Mouse (Mus musculus): ENCODE data around the gene Cd320.
A peak's percentile ranks its signal among the peaks of the same experiment; 100 is the strongest.
"Not testable (repeated sequence)": the region's sequence is repeated elsewhere in the genome, so short reads cannot be mapped to it uniquely, and the experiment has no call there.

Cd320 gene

DNA sequence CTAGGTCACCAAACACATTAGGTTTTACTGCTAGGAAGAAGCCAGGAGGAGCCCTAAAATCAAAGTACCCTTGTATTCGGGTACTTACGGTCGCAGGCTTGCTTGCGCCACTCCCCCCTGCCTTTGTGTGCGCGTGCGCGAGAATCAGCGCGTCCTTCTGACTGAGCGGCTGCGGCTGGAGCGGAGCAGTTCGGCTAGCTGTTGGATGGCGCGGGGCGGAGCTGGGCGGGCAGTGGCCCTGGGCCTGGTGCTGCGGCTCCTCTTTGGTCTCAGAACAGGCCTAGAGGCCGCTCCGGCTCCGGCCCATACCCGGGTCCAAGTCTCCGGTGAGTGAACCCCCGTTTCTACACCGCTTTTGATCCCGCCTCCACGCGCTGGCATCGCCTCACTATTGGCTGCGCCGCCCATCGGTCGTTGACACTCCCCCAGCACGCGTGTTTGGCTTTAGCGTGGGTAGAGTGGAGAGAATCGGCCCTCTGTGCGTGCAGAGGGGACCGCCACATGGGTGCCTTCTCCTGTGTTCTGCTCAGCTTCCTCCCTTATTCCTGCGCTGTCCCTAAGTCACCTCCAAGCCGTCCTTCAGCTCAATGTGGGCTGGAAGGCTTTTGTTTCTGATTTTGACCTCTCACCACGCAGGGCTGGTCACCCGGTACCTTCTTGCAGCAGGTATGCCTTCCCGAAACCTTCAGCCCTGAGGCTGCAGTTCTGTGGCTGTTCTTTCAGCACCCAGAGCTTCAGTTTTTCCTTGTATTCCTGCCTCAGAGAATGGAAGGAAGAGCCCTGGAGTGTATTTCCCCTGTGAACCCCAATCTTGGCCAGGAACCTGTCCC lies at the start of gene Cd320:
Gene Cd320 (plus strand): TSS at position 126 of the 830 bp plus-strand sequence.
- peak; percentile 94 for ATAC-seq (ENCODE audit: low TSS enrichment)

DNA sequence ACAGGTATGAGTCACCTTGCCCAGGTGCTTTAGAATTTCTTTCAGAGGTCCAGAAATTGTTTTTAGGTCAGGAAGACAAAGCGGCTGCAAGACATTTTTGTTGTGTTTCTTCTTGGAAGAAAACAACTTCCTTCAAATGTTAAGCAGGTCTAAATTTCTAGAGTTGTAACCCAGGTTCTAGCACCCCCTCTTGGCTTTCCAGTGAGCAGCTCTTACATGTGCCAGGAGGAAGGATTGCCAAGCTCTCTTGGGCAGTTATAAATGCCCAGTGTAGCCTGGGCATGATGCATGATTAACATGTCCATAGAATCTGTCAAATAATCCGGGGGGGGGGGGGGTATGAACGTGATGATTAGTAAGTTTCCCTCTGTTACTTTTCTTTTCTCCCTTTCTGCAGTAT lies 44.6 kb upstream of the Cd320 start:
- ATAC-seq (ENCODE audit: low TSS enrichment) = no peak

DNA sequence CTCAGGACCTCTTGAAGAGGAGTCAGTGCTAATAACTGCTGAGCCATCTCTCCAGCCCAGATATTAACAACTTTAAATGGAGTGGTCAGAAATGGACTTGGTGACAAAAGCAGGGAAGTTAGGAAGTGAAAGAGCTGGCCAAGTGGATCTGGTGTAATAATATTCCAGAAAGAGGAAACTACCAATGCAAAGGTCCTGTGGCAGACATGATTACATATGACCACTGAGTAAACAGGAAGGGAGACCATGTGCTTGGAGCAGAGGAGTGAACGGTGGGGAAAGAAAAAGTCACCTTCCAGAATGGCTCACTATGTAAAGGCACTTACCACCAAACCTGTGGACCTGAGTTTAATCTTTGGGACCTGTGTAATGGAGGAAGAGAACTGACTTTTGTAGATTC lies 43.6 kb upstream of the Cd320 start:
- ATAC-seq (ENCODE audit: low TSS enrichment) = no peak

DNA sequence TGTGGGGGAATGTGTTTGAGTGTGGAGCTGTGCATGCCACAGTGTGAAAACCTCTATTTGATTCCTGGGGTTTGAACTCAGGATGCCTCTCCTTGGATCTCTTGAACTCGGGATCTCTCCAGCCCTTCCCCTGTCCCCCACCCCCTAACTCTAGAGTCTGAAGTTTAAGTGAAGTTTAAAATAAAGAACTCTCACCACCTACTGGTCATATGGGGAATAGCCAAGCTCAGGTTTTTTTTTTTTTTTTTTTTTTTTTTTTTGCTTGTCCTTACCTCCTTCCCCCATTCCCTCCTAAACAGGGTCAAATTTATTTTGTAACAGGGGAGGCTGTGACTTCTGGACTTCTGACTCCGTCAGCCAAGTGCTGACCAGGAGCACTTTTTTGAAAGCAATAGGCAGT lies 40.7 kb upstream of the Cd320 start:
- ATAC-seq (ENCODE audit: low TSS enrichment) = no peak

DNA sequence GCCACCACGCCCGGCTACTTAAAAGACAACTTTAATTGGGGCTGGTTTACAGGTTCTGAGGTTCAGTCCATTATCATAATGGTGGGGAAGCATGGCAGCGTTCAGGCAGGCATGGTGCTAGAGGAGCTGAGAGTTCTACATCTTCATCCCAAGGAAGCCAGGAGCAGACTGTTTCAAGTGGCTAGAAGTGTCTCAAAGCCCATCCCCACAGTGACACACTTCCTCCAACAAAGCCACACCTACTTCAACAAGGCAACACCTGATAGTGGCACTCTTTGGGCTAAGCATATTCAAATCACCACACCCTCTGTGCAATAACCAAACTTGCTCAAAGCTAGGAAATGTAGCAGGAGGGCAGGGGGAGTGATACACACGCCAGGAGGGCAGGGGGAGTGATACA lies 38.7 kb upstream of the Cd320 start:
- no peak for ATAC-seq (ENCODE audit: low TSS enrichment)

DNA sequence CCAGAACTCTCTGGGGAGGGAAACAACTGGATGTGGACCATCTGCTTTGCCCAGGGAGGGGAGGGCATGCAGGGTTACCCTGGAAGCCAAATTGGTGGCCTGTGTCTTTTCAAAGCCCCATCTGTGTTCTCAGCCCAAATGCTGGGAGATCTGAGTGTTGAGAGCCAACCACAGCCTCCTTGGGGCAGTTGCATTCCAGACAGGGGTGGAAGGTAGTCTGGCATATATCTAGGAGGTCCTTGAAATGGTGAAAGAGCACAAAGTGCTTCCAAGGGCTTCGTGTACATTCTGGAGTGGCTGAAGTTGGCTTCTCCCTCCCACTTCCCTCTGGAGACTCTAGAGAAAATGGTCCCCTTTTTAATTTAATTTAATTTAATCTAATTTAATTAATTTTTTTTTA lies 38.1 kb upstream of the Cd320 start:
- no peak for ATAC-seq (ENCODE audit: low TSS enrichment)

DNA sequence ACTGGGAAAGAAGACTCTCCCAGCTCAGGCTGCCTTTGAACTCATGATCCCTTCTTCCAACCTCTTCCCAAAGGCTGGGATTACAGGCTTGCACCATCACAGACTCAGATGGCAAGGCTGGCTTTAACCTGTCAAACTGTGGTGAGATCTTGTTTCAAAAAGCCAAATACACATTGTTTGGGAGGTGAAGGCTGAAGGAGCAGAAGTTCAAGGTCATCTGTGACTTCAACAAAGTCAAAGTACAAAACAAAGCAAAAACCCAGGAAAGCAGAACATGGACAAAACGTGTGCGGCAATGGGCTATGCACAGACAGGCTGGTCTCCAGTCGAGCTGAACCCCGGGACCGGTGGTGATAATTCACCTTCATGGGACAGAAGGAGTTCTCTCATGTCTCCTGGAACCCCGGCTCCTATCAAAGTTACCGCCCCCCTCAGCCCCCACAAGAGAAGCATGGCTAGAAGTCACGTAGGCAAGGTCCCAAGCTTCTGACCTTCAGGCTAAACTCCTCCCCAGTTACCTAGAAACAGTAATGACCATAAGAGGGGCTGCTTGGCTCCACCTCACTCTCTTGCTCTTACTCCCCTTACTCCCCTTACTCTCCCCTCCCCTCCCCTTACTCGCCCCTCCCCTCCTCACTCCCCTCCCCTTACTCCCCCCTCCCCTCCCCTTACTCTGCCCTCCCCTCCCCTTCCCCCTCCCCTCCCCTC lies 35.6 kb upstream of the Cd320 start:
- no peak for ATAC-seq (ENCODE audit: low TSS enrichment)

DNA sequence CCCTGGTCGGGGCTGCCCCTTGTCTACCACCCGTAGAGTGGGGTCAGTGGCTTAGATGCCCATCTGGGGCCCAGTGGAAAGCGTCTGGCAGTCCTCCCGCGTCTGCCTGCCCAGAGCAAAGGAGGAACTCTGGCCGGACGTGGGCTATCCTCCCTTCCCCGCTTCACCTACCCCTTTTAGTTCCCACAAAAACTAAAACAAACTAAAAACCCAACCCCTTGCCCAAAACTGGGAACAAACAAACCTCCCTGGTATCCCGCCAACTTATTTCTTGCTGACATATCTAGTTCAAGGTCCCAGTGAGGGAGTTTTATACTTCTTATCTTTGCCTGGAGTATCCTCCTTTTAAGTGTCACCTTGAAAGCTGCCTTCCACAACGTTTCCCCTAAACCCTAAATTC lies 34.7 kb upstream of the Cd320 start:
- no peak for ATAC-seq (ENCODE audit: low TSS enrichment)

DNA sequence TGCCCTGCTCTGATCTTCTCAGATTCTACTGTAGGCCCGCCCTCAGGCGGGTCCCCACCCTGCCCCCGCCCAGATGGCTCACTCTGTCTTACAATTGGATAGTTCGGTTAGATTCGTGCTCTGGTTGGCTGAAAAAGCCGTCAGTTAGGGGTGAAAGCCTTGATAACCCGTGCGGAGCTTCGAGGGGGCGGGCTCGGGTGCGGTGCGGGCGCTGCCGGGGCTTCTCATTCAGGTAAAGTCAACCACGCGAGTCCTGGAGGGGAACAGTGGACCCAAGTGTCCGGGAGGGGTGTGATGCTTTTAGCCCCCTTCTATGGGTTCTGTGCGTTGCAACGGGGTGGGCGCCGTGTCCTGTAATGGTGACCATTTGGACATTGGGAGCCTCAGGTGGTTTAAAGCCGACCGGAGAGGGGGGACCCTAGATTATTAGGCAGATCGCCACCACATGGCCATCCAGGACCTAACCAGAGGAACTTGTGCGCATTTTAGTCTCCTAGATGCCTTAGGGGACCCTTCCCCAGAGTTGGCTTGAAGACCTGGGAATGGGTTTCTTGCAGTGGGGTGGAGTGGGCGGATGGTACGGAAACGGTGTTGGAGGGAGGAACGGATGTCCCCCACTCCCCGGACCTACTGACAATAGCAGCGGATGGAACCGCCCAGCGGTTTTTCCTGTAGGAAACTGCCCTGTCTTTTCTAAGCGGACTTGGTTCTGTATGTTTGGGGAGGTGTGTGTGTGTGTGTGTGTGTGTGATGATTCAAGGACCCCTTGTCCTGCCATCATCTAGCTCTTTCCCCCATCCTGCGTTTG lies 32.4 kb upstream of the Cd320 start, which contains the start of gene Kank3:
Gene Kank3 (plus strand): TSS at position 186 of the 808 bp plus-strand sequence.
- ATAC-seq (ENCODE audit: low TSS enrichment) = peak; percentile 100

DNA sequence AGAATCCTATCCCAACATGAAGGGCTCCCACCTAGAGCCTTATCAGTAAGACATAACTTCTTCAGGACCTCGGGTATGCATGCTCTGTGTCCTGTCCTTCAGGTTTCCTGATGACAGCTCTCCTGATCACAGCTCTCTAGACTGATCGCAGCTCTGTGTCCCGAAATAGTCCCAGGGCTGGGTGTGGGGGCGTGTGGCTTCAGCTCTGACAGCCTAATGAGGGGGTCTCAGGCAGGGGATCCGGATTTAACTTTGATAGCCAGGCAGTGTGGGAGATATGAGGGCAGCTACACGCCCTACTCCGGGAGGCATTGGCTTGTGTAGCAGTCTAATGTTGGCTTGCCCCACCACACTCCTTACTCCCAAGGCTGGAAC lies 31.8 kb upstream of the Cd320 start:
- no peak; the same call in 1 of the 2 replicates for ATAC-seq (ENCODE audit: low TSS enrichment)

DNA sequence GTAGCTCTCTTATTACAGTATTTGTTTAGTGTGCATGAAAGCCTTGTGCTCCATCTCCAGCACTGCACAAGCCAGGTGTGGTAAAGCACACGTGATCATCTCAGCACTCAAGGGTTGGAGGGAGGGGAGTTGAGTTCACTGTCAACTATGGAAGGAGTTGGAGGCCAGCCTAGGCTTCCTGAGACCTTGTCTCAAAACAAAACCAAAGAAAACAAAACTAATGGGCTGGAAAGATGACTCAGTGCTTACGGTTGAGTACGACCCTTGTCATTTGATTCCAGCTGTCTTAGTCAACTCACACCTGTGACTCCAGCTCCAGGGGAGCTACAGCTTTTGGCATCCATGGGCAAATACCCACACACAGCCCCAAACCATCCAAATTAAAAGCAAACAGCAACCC lies 30.4 kb upstream of the Cd320 start:
- no peak for ATAC-seq (ENCODE audit: low TSS enrichment)

DNA sequence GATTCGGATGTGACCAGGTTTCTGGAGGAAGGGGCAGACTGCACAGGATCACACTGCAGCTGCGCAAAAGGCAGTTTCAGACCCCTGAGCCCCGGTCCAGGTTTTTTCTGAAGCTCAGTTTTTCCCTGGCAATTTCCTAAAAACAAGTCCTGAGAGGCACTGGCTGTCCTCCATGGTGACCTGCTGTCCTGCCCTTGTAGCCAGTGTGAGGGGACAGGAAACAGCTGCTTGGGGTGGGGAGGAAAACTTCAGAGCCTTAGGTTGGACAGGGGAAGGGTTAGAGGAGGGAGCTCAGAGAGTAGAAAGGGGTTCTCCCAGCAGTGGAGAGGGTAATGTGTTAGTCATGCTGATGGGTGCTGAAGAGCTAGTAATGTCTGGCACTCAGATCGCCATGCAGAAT lies 29.9 kb upstream of the Cd320 start:
- no peak for ATAC-seq (ENCODE audit: low TSS enrichment)

DNA sequence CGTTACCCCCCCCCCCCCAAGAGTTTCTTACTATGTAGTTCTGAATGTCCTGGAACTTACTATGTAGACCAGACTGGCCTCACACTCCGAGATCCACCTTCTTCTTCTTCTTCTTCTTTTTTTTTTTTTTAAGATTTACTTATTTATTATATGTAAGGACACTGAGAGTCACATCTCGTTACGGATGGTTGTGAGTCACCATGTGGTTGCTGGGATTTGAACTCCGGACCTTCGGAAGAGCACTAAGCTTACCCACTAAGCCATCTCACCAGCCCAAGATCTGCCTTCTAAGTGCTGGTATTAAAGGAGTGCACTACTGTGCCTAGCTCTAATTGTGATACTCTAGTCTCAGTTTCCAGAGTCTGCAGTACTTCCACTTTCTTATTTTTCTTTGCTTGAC lies 27.5 kb upstream of the Cd320 start:
- ATAC-seq (ENCODE audit: low TSS enrichment) = no peak

DNA sequence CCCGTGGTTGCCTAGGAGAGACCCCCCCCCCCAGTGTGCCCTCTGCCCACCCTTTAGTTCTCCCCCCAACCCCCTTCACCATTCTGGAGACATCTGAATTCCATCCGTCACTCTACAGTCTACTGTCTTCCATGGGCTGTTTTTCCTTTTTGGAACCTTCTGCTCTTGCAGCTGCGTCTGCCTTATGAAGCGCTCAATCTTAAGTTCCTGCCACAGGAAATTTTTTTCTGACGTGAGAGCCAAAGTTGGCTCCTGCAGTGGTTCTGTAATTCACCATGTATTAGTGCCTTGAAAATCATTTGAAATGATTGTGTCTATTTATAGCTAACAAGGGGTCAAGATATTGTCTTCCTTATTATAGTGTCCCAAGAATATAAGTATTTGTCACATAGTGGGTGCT lies 26.3 kb upstream of the Cd320 start:
- ATAC-seq (ENCODE audit: low TSS enrichment) = no peak

DNA sequence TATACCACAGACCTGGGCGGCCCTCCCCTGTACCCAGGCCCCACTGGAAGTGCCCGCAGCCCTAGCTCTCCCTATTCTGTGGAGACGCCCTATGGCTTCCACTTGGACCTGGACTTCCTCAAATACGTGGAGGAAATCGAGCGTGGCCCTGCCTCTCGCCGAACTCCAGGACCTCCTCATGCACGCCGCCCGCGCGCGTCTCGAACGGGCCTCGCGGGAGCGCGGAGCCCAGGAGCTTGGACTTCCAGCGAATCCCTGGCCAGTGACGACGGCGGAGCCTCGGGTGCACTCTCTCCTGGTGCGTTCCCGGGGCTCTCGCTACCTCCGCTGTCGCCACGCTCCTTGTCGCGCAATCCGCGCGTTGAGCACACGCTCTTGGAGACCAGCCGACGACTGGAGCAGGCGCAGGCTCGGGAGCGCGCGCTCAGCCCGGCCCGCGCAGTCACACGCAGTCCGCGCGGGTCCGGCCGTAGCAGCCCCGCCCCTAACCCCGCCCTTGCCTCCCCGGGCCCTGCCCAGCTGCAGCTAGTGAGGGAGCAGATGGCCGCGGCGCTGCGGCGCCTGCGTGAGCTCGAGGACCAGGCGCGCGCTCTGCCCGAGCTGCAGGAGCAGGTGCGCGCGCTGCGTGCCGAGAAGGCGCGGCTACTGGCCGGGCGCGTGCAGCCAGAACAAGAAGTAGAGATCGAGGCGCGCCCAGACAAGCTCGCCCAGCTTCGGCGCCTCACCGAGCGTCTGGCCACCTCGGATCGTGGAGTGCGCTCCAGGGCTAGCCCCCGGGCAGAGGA lies 25.5 kb upstream of the Cd320 start:
- peak; percentile 84 for ATAC-seq (ENCODE audit: low TSS enrichment)

DNA sequence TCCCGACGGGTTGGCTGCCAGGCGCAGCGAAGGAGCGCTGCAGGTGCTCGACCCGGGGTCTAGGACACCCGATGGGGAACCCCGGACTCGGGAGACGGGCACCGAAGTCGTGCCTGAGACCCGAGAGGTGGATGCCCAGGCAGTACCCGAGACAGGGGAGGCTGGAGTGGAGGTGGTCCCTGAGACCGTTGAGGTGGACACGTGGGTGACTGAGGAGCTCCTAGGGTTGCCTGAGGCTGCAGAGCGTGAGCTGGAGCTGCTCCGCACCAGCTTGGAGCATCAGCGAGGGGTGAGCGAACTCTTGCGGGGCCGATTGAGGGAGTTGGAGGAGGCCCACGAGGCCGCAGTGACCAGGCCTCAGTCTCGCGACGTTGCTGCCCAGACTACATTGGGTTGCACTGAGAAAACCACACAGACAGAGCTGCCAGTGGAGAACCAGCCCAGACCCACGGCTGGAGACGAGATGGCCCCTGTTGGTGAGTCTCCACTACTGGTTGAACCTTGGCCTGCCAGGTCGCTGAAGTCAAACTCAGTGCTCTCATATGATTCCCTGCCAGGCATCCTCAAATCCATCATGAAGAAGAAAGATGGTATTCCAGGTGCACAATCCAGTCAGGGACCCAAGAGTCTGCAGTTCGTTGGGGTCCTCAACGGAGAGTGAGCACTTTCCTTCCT lies 24.8 kb upstream of the Cd320 start:
- ATAC-seq (ENCODE audit: low TSS enrichment) = peak; percentile 35; the same call in 1 of the 2 replicates

DNA sequence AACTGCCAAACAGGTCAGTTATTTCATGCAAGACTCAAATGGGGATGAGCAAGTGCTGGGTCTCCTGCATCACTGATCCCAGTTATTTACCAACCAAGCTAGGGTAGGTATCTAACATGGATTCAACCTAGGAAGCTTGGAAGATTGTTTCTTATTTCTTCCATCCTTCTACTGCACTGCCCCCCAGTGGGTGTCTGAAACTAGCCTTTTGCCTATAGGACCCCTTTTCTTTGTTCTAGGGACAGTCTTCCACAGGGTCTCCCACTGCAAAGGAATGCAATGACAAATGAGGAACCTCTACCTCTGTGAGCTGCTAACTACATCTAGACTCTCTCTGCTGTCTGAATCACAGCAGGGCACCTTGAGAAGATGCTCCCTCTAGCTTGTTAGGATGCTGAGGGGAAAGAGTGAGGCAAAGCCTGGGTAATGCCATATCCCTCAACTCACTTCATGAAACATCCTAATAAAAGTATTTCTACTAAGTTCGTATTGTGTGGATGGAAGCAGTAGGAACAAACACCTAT lies 20.4 kb upstream of the Cd320 start:
- no peak for ATAC-seq (ENCODE audit: low TSS enrichment)

DNA sequence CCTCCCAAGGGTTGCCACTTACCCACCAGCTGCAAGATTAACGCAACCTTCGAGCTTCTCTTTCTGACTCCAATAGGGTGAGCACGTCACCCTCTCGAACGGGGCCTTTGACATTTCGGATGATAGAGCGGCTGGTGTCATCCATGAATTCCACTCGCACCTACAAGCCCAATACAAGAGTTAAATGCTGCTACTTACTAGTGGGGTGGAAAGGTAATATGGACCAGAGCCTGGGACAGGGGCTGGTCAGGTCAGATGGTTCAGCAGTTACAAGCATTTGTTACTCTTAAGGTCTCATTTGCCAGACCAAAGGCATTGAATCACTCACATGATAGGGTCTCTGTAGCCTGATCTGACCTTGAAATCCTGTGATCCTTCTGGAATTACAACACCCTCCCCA lies 19.7 kb upstream of the Cd320 start:
- not testable (repeated sequence) for ATAC-seq (ENCODE audit: low TSS enrichment)

DNA sequence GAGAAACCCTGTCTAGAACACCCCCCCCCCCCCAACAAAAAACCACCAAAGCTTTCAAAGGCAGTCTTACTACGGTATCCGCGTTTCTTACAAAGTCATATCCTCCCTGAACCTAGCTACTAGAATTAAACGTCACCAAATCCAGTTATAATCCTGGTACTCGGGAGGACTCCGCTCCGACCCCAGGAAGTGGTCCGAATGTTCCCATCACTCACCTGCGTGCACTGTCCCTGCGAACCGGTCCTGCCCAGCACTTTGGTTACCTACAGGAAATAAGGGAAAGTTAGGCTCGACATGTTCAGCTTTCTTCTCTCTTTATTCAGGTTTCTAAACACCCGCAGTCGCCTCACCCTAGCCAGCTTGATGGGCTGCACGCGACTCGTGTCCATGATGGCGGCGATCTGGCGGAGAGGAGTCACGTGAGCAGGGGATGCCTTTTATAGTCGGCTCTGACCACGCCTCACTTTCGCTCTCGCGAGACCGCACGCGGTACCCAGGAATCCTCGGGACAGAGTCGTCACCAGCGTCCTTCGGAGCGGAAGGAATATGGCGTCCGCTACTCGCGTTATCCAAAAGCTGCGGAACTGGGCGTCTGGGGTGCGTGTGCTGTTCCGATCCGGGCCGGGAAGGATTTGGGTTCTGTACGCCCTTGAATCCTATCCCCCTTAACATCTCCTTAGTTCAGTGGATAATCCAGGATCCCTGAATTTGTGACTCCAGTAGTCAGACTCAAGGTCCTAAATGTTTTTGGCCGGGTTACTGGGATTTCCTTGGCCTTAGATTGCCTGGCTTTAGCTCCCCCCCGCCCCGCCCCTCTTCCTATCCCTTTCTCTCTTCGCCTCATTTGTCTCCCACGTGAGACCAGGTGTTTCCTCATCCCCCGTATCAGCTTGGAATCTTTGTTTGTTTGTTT lies 18.6 kb upstream of the Cd320 start, which contains the start of the genes Rps28 and Ndufa7:
Gene Rps28 (minus strand): TSS at position 479 of the 913 bp plus-strand sequence.
Gene Ndufa7 (plus strand): TSS at position 489 of the 913 bp plus-strand sequence.
- peak; percentile 95 for ATAC-seq (ENCODE audit: low TSS enrichment)

DNA sequence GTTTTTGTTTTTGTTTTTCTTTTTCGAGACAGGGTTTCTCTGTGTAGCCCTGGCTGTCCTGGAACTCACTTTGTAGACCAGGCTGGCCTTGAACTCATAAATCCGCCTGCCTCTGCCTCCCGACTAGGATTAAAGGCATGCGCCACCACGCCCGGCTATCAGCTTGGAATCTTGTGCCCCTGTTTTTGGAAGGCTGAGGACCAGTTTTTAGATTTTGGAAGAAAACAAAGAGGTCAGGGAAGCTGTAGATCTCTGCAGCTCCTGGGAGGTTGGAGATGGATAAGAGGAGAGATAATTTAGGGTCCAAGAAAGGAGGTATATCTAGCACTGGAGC lies 17.9 kb upstream of the Cd320 start:
- not testable (repeated sequence) for ATAC-seq (ENCODE audit: low TSS enrichment)
